Mouse (Mus musculus) adrenal gland, postnatal 36 days (tissue): ENCODE measurements around the gene Dcakd. TPM values are rescaled to one million over a fixed set of nuclear protein-coding genes. Genes with fewer than 3 reads are reported as not detected.
A peak's percentile ranks its signal among the peaks of the same experiment; 100 is the strongest.

Experiments
- DNase-seq, 2 experiments: peaks; one replicate each; pipeline ENCODE4 v3.0.0; 2021; ENCODE audit warnings: mixed read lengths in 1 of 2
- long read RNA-seq, 2 experiments: library from polyadenylated mRNA; stranded (forward); transcript quantifications; one replicate each; pipeline ENCODE4 v2.0.0; 2021; ENCODE audit warnings: borderline sequencing depth in 2 of 2
- total RNA-seq, 2 experiments: library from RNA; stranded (reverse); gene quantifications; 2 replicates each; pipeline ENCODE4 v1.2.3; 2021

The Dcakd gene
- total RNA-seq = 10 to 100 TPM; 65.4 to 66.8 TPM
- long read RNA-seq, experiment 1, transcript Dcakd-201 (5 exons, 1,744 nt) = major isoform, 43 of 60 reads
- long read RNA-seq, experiment 1, partial matches to known transcripts = 5 of 60 reads
- long read RNA-seq, experiment 1, other reads (novel, unspliced or antisense) = 9 of 60 reads
- long read RNA-seq, experiment 2, transcript Dcakd-201 (5 exons, 1,744 nt) = major isoform, 33 of 44 reads
- long read RNA-seq, experiment 2, partial matches to known transcripts = 1 of 44 reads
- long read RNA-seq, experiment 2, other reads (novel, unspliced or antisense) = 9 of 44 reads

DNA sequence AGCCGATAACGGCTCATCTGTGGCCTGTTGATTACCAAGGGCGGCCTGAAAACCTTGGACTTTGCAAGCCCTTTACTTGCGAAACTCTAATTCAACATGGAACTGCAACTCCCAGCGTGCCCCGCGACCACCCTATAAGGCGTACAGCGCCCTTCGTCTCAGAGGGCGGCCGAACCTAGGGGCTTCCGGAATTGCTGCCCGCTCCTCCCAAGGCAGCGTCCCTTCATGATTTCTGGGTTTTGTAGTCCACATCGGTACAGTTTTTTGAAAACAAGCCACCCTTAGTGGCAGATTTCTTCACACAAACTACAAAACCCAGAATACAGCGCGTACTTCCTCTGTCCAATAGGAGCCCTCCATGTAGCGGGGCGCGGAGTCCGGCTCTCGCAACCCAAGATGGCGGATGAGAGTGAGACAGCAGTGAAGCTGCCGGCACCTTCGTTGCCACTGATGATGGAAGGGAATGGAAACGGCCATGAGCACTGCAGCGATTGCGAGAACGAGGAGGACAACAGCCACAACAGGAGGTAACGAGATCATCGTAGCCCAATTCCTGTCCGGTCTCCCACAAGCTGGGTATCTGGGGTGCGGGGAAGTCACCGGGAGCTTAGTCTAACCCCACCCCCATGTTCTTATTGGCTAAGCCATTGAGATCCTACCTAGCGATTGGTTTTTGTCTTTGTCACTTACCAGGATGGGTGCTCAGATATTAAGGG lies at the start of gene Dcakd, which contains the start of gene Nmt1:
Dcakd (minus strand) TSS at position 158 of the 716 bp plus-strand sequence.
Nmt1 (plus strand) TSS at position 15 of the 716 bp plus-strand sequence.
- DNase-seq = peak; percentile 94 to 95

DNA sequence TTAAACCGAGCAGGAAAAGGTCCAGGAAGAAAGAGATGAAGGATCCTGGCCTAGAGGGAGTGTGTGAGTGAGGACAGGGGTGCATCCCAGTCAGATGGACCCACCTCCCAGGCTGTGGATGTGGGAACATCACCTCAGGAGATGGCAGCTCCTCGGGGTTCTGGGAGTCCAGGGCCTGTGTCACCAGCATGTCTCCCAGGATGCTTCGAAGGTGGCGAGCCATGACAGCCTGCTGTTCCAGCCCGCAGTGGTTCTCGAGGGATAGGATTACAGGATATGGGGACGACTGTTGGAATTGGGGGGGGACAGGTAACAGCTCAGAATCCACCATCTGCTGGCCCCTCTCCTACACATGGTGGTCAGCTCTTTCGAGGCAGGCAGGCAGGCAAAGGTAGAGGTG lies 48.4 kb upstream of the Dcakd start:
- DNase-seq = no peak

DNA sequence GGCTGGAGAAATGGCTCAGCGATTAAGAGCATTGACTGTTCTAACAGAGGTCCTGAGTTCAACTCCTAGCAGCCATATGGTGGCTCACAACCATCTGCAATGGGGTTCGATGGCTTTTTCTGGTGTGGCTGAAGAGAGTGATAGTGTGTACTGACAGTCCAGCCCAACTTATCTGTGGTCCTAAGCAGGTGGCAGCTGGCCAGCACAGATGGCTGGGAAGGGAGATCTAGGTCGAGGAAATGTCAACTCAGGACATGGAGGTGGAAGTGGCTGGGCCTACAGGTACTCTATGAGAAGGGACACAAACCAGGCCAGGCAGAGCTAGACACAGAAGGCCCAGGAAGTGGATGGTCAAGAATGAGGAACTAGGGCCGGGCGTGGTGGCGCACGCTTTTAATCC lies 47.9 kb upstream of the Dcakd start:
- DNase-seq = no peak

DNA sequence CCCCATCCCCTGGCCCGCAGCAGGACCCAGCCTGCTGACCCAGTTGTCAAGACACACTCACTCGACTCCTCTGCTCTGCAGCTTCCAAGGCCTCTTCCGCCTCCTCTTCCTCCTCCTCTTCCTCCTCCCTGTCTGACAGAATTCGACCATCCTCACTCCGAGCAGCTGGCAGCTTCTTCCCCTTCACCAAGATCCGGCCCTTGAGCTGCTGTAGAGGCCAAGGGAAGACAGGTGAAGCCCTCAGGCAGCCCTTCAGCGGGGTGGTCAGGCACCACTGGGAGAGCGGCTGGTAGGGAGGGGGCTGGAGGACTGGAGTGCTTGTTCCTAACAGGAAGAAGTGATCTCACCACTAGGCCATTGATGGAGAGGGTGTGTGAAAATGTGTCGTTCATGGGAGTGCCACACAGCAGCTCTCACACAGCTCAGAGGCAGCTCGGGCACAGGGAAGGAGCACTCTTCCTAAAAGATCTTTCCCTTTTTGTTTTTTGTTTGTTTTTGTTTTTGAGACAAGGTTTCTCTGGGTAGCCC lies 46.7 kb upstream of the Dcakd start:
- no peak for DNase-seq

DNA sequence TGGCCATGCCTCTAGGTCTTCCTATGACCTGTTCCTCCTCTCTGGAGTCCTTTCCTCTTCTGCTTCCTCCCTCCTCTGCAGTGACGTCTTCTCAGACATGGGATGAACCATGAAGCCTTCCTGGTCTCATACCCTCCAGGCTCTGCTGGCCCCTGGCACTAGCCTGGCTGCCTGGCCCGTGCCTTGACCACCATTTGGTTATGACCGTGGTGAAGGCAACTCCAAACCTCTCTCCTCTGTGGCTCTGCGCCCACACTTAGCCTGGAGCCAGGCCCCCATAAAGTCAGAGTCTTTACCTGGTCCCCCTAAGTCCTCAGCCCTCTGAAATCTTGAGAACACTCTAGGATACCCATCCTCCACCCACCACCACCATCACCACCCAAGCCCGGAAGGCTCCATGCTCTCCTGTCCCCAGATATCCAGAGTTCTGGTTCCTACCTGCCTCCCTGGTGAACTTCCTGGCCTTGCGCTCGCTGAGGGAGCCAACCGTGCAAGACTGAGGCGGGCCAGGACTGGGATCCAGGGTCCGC lies 46.1 kb upstream of the Dcakd start:
- DNase-seq = no peak

DNA sequence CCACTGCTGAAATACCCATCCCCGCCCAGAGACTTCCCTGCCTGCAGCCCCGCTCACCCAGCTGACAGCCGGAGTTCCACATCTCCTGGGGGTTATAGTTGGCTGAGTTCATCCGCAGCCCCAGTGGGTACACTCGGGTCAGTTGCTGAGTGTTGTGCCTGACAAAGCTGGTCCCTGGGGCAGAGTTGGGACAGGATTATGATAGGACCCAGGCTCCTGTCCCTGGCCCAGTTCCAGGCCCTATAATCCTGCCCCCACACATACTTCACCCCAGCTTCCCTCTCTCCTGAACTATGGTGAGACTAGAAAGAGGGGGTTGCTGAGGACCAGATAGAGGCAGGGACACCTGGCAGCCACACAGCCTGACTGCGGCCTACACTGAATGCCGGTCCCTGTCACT lies 45.5 kb upstream of the Dcakd start:
- DNase-seq = no peak

DNA sequence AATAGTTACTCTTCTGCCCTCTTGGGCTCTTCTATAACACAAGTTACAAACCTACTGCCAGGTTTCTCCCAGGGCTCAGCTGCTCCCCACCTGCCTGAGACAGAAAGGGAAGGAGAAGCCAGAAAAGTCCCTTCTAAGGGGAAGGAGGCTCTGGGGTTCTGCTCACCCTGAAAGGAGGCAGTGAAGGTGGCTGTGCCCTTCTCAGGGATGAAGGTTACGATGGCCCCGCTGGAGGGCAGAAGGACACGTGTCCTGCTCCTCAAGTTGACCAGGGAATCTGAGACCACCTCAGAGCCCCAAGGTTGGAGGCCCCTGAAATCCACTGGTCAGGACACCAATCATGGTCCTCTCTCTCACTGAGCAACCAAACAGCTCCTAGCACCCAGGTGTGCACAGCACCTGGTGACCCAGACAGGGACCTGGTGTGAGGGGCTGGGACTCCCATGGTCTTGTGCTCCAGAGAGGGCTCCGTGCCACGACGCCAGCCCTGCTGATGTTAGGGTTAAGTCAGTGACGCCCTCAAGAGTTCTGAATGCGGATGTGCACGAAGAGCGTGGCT lies 42.3 kb upstream of the Dcakd start:
- DNase-seq = no peak

DNA sequence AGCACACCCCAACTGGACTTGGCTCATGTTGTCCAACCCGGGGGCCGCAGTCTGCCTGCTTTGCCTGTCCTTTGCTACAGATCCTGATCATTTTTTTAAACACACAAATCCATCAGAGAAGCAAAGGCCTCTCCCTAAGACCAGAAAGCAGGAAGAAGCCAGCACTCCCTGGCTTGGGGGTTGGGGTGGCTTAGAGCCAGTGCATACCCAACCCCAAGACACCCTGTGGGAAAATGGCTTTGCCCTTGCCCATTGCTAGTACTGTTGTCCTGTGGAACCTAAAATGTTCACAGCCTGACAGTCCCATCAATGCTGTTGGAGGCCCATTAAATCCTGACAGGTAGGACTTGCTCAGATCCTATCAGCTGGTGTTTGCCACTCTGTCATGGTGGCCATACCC lies 41.6 kb upstream of the Dcakd start:
- DNase-seq = no peak

DNA sequence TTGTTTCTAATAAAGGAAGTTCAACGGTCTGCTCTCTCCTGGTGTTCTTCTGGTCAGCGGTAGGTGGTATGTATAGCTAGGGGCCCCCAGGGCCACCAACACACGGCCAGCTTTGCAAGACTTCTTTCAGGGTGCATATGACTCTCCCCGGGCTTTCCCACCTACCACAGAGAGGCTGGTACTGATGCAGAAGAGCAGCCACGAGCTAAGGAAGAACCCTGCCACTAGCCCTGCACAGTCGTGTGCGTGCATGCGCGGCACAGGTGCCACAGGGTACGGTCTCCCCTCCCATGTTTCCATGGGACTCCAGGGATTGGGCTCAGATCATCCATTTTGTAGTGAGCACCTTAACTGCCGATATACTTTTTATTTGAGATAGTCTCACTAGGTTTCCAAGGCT lies 40.8 kb upstream of the Dcakd start:
- DNase-seq = no peak

DNA sequence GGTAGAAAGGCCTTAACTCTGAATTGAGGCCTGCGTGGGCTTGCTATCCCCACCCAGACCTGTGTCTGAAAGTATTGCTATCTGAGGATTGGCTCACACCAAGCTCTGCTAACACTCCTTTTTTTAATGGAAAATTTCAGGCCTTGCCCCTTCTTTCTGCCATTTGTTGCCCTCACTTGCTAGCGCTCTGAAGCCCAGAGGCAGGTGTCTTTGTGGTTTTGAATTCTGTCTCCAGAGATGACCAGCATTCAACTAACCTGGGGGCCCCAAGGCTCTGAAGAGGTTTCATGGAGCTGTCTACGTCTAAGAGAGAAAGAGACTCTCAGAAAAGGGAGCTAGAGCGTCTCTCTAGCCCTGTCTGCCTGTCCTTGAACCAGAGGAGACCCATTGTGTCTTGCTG lies 40.1 kb upstream of the Dcakd start:
- no peak for DNase-seq

DNA sequence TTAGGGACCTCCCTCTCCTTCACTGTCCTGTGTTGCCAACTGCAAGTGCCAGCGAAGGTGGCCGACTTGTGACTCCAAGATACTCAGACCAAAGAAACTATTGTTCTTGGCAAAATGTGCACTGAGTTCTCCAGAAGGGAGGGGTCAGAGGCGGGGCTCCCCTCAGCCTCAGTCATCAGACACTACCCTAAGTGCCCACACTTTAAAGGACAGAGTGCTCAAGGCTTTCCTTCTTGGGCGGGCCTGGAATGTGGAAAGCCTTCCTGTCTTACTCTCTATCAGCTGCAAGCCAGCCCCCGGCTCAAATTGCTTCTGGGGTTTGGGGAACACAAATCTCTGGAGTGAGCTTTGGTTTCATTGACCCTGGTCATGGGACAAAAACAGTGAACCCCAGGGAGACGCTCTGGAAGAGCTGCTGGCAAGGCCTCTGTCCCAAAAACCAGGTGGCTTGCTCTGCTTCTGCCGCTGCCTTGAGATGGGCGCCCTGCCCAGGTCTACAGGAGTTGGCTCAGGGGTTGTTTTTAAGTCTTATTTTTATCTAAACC lies 39.4 kb upstream of the Dcakd start:
- peak in 1 of 2 experiments; percentile 59 for DNase-seq

DNA sequence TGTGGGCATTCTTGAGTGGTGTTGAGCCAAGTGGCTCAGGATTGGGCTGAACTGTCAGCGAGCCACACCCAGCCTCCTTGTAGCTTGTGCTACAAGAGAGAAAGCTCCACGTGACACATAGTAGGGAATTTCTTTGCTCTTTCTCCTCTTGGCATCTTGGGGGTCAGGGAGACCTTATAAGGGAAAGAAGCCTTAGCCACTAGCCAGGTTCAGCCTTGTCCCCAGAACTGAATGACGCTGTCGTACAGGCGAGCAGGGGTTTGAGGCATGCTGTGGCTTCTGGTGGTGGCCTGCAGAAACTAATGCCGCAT lies 38.9 kb upstream of the Dcakd start:
- DNase-seq = peak in 1 of 2 experiments; percentile 1

DNA sequence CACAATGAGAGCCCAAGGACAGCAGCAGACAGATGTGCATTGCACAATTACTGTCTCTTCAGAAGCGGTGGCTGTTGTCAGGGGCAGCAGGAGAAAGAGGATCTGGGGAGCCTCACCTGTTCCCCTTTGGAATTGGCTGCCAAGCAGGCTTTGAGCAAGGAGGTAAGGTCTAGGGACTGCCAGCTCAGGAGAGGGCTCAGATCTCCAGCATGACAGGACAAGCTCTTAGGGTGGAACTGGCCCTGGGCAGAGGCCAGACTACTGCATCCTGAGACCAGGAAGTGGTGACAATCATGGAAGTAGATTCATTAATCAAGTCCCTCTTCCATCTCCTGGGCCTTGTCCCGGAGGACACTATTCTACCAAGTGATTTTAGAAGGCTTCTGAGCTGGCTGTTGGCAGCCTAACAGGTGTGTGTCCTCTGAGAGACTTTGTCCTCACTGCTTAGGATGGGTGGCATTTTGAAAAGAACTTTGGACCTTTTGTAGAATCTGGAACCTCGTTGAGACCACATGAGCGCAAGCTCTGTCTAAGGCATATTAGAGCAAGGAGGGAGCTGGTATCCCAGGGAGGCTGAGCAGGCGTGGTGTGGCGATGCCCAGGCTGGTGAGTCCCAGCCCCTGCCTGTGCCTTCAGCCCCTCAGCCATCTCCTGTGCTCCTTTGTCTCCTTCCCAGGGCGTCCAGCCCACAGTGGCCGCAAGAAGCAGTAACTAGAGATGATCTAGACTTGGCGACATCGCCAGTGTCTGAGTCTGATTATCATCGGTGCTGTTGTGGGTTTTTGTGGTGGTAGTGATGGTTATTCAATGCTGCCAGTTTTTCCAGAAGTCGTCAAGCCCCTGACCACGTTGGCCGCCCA lies 38.3 kb upstream of the Dcakd start:
- DNase-seq = peak in 1 of 2 experiments; percentile 0

DNA sequence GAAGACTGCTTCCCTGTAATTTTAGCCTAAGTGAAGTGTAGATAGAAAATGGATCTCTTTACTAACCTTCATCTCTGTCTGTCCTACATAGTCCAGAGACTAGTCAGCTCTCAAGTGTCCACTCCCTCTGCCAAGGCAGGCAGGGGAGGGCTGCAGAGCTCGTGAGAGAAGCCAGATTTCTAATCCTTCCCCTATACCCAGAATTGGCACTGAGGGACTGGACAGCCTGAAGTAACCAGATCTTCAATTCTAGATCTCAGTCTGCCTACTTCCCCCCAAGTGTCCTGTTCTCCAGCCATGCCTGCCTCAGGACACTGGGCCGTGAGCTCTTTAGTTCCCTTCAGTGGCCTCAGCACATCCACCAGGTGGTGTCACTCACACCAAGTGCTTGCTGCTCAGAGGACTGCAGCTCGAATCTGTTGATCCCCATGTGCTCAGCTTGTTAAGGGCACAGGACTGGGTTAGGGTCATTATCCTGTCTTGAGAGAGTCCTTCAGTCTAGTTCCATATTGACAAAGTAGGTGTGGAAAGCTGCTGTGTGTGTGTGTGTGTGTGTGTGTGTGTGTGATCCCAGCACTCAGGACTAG lies 30.5 kb upstream of the Dcakd start:
- no peak for DNase-seq

DNA sequence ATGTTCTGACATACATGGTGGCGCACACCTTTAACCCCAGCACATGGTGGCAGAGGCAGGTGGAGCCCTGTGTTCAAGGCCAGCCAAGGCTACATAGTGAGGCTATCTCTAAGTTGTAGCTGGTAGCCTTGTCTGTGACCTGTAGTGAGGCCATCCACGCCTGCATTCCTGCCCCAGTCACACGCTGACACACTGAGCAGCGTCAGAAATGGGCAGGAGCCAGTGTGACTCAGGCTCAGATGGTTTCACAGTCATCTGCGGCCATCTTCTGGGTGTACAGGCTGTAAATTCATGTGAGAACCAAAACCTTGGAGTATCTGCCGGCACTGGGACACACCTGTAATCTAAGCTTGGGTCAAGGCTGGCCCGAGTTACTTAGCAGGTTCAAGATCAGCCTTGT lies 28.5 kb upstream of the Dcakd start:
- peak; percentile 51 to 74 for DNase-seq

DNA sequence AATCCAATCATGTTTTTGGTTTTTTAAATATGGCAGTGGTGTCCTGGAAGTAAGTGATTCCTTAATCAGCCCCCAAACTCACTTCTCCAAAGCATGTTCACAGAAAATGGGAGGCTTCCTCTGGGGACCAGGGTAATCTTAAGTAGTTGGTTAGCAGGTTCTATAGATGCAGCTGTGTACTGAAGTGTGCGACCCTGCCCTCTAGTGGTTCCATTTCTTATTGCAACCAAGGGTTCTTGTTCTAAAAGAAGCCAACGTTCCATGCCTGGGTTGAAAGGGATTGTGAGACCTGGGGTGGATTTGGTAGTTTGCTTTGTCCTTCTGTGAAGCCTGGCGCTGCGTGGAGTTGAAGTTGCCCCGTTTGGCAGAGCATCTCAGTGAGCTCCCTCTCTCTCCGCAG lies 26.7 kb upstream of the Dcakd start:
- peak; percentile 66 to 76 for DNase-seq

DNA sequence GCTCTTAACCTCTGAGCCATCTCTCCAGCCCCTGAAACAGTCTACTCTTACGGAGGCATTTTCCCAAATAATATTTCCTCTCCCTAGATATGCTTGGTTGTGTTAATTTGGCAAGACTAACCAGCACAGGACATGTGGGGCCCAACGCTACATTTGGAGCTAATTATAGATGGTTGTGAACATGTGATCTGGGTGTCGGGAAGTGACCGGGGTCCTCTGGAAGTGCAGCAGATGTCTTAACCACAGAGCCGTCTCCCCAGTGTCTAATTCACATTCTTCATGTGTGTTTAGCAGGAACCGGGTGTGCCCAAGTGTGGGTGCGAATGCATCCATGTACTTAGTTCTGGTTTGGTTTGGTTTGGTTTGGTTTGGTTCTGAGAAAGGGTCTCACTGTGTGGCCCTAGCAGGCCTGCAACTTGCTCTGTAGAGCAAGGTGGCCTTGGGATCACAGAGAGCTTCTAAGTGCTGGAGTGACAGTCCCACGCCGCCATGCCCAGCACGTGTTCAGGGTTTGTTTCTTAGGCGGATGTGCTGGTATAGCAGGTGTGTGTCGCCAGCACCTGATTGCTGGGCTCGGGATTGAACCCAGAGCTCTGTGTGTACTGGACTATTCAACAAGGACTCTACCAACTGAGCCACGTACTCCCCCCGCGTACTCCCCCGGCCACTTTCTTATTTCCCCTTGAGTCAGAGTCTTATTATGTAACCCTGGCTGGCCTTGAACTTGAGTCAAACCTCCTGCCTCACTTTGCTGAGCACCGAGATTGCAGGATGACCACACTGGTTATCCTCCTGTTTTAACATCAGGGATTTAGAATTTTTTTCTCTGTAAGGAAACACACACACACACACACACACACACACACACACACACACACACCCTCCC lies 25.3 kb upstream of the Dcakd start:
- DNase-seq = peak in 1 of 2 experiments; percentile 52

DNA sequence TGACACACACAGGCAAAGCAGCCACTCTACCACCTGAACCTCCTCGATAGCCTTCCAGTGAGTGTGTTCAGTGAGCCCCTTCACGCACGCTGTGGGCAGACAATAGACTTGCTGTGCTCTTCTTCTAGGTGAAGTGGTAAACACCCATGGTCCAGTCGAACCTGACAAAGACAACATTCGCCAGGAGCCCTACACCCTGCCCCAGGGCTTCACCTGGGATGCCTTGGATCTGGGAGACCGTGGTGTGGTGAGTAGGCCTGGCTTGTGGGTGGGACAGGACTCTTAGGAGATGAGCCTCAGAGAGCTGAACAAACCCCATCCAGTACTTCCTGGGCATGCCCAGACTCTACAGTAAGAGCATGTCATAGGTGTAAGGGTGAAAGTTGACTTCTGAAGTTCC lies 23.9 kb upstream of the Dcakd start:
- no peak for DNase-seq

DNA sequence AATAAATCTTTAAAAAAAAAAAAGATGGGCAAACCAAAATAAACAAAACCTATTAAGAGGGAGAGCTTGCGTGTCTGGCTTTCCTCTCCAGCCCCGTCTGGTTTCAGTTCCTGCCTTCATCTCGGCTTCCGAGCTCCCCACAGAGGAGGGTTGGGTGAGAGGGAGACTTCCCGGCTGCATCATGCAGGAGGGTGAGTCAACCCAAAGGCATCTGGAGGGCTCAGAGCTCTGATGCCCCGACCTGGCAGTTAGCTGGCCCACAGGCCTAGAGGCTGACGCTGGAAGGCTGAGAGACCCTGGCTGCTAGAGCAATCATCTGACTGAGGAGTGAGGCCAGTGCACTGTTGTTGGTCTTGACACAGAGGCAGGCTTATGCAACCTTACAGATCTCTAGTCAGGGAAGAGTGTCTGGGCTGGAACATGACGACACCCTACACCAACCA lies 23.1 kb upstream of the Dcakd start:
- peak; percentile 82 to 84 for DNase-seq

DNA sequence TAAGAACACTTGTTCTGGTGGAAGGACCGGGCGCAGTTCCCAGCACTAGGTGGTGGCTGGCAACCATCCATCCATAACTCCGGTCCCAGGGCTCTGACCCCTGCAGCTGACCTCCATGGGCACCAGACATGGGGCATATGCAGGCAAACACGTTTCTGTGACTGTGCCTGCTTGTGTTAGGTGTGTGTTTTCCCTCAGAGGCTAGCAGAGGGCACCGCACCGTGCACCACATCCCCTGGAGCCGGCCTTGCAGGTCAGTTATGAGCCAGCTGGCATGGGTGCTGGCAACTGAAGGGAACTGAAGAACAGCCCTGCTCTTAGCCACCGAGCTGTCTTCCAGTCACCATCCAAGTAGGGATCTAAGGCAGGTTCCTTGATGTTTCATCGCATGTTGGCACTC lies 22.0 kb upstream of the Dcakd start:
- no peak for DNase-seq
